Comparison of ENCODE assay signal across 35 mouse cellular contexts in genomic region chr6:34942446-34942845, GRCm38 (mm10). TPM values are rescaled to one million over a fixed set of nuclear protein-coding genes. Genes with fewer than 3 reads are reported as not detected.
DNase-seq lines count a peak whose midpoint lies in the region; ATAC-seq lines count a peak whose summit lies in the region.
"Had no signal": no experiment of that assay in that cellular context is flagged by ENCODE, and none has a peak within 500 bp of the region (broad histone marks: within the 10 kb centered on the region; RNA-seq: fewer than 3 reads in every experiment).

No protein-coding gene starts in this region.

- H3K36me3 ChIP-seq in midbrain, embryonic 11.5 days (ENCODE audit: control insufficient read depth, insufficient read depth, low read length) = no peaks in the 10 kb centered on the region
- no peaks in the 10 kb centered on the region for H3K36me3 ChIP-seq in midbrain, embryonic 16.5 days (ENCODE audit: control insufficient read depth, insufficient read depth, low read length)
- no peaks in the 10 kb centered on the region for H3K36me3 ChIP-seq in kidney, embryonic 15.5 days
- H3K36me3 ChIP-seq: embryonic facial prominence, embryonic 10.5 days; embryonic facial prominence, embryonic 13.5 days; forebrain, embryonic 12.5 days; forebrain, embryonic 15.5 days; G1E; hindbrain, embryonic 13.5 days had no signal

- DNase-seq in midbrain, embryonic 11.5 days (ENCODE audit: low spot score, missing footprints) = peak; percentile 28
- DNase-seq in thymus, postnatal 0 days (ENCODE audit: low spot score) = peak; percentile 86
- DNase-seq in thymus, postnatal 25 days = peak; percentile 77
- no peak for DNase-seq in left cerebral cortex, postnatal 36 days (ENCODE audit: low spot score in 2 of 2)
- no peak for DNase-seq in kidney, adult 8-10 months
- no peak for DNase-seq in heart, adult 11 months
- DNase-seq: adrenal gland, adult 2 months; adrenal gland, postnatal 14 days; cerebellum, adult 11-12 months; cerebellum, adult 8-10 months; cerebellum, postnatal 10 days; cerebellum, postnatal 36 days; embryo, embryonic 11 days; gastrocnemius, postnatal 25 days; heart, adult 2 months had no signal

- no peak overlapping the region for H3K4me3 ChIP-seq in midbrain, embryonic 11.5 days (ENCODE audit: low read depth, low read length)
- no peak overlapping the region for H3K4me3 ChIP-seq in midbrain, embryonic 16.5 days (ENCODE audit: low read depth, low read length)
- no peak overlapping the region for H3K4me3 ChIP-seq in kidney, embryonic 15.5 days (replicated peaks)
- H3K4me3 ChIP-seq: embryonic facial prominence, embryonic 10.5 days; embryonic facial prominence, embryonic 13.5 days; erythroblast, embryonic 14.5 days; forebrain, embryonic 12.5 days; forebrain, embryonic 15.5 days; heart, adult 2 months; hindbrain, embryonic 13.5 days had no signal

- no peak overlapping the region for H3K27ac ChIP-seq in midbrain, embryonic 11.5 days (ENCODE audit: low read depth, low read length)
- H3K27ac ChIP-seq in midbrain, embryonic 16.5 days (ENCODE audit: low read length) = no peak overlapping the region
- no peak overlapping the region for H3K27ac ChIP-seq in kidney, embryonic 15.5 days
- H3K27ac ChIP-seq: embryonic facial prominence, embryonic 10.5 days; embryonic facial prominence, embryonic 13.5 days; forebrain, embryonic 12.5 days; forebrain, embryonic 15.5 days; heart, adult 2 months; hindbrain, embryonic 13.5 days had no signal

- no peaks in the 10 kb centered on the region for H3K4me1 ChIP-seq in midbrain, embryonic 11.5 days (ENCODE audit: control insufficient read depth, insufficient read depth, low read length)
- no peaks in the 10 kb centered on the region for H3K4me1 ChIP-seq in midbrain, embryonic 16.5 days (ENCODE audit: control insufficient read depth, insufficient read depth, low read length)
- H3K4me1 ChIP-seq in kidney, embryonic 15.5 days = peaks cover 7% of the 10 kb centered on the region; the same call in 1 of the 2 replicates
- H3K4me1 ChIP-seq: forebrain, embryonic 12.5 days; forebrain, embryonic 15.5 days; hindbrain, embryonic 13.5 days had no signal

- WGBS in midbrain, embryonic 11.5 days = 91% methylated on average over 9 of the region's 9 CpGs
- 87% methylated on average over 8 of the region's 9 CpGs for WGBS in midbrain, embryonic 16.5 days
- 84% methylated on average over 9 of the region's 9 CpGs for WGBS in kidney, embryonic 15.5 days

- intact Hi-C loops in left cerebral cortex, postnatal 36 days (cut with DNase I) = no loop called here

- no peak for ATAC-seq in midbrain, embryonic 11.5 days (ENCODE audit: low FRiP score)
- no peak for ATAC-seq in midbrain, embryonic 16.5 days
- ATAC-seq in kidney, embryonic 15.5 days (replicated peaks; ENCODE audit: low FRiP score) = no peak
- ATAC-seq: forebrain, embryonic 15.5 days; hindbrain, embryonic 16.5 days; Patski had no signal

- no peaks in the 10 kb centered on the region for H3K27me3 ChIP-seq in midbrain, embryonic 11.5 days (ENCODE audit: control insufficient read depth, insufficient read depth, low read length)
- H3K27me3 ChIP-seq in midbrain, embryonic 16.5 days (ENCODE audit: control insufficient read depth, insufficient read depth, low read depth, low read length) = no peaks in the 10 kb centered on the region
- H3K27me3 ChIP-seq in kidney, embryonic 15.5 days = no peaks in the 10 kb centered on the region
- H3K27me3 ChIP-seq: embryonic facial prominence, embryonic 13.5 days; forebrain, embryonic 12.5 days; forebrain, embryonic 15.5 days; hindbrain, embryonic 13.5 days had no signal

- H3K4me2 ChIP-seq in midbrain, embryonic 11.5 days = no peak overlapping the region
- no peak overlapping the region for H3K4me2 ChIP-seq in midbrain, embryonic 16.5 days (ENCODE audit: low read length)
- no peak overlapping the region for H3K4me2 ChIP-seq in kidney, embryonic 15.5 days
- H3K4me2 ChIP-seq: embryonic facial prominence, embryonic 13.5 days; forebrain, embryonic 12.5 days; forebrain, embryonic 15.5 days; heart, embryonic 11.5 days; hindbrain, embryonic 13.5 days had no signal

- H3K9me3 ChIP-seq in midbrain, embryonic 11.5 days (ENCODE audit: control insufficient read depth, low read length) = no peaks in the 10 kb centered on the region
- H3K9me3 ChIP-seq in midbrain, embryonic 16.5 days (replicated peaks; ENCODE audit: control insufficient read depth, low read length, poor library complexity, severe bottlenecking) = no peaks in the 10 kb centered on the region
- H3K9me3 ChIP-seq in kidney, embryonic 15.5 days (replicated peaks) = 0 out of 2 replicates have a peak, but pooled peaks cover 3% of the 10 kb centered on the region
- H3K9me3 ChIP-seq: embryonic facial prominence, embryonic 10.5 days; embryonic facial prominence, embryonic 13.5 days; forebrain, embryonic 12.5 days; forebrain, embryonic 15.5 days; G1E; hindbrain, embryonic 13.5 days had no signal

- H3K9ac ChIP-seq in midbrain, embryonic 11.5 days (ENCODE audit: low read length) = no peak overlapping the region
- H3K9ac ChIP-seq in midbrain, embryonic 16.5 days (ENCODE audit: low read depth, low read length) = no peak overlapping the region
- no peak overlapping the region for H3K9ac ChIP-seq in kidney, embryonic 15.5 days
- H3K9ac ChIP-seq: embryonic facial prominence, embryonic 13.5 days; forebrain, embryonic 12.5 days; forebrain, embryonic 15.5 days; hindbrain, embryonic 13.5 days had no signal

RNA-seq across cellular contexts. Expression of gene Stra8, which starts 22.5 kb away (rescaled TPM):
- not detected in 2 replicates for polyA plus RNA-seq in midbrain, embryonic 11.5 days (2014; fragmentation: Nextera tagmentation; extraction: Ambion mirVana)
- not detected in 2 replicates for polyA plus RNA-seq in midbrain, embryonic 16.5 days (2015; fragmentation: Nextera tagmentation; extraction: Ambion mirVana)
- 1.6 and 2.0 TPM in 2 replicates for polyA plus RNA-seq in thymus, postnatal 0 days (2015; fragmentation: Nextera tagmentation; extraction: Ambion mirVana)
- not detected for total RNA-seq in left cerebral cortex, postnatal 36 days (2021)
- polyA plus RNA-seq in kidney, embryonic 15.5 days (2015; fragmentation: Nextera tagmentation; extraction: Ambion mirVana) = not detected in 2 replicates
- total RNA-seq: adrenal gland, adult 2 months; adrenal gland, postnatal 14 days; gastrocnemius, adult 8-10 months; gastrocnemius, postnatal 25 days; heart, adult 2 months; heart, postnatal 25 days; hematopoietic stem cell, adult 5-6 weeks had no signal
- polyA plus RNA-seq: adrenal gland, adult 2 months; brain, embryonic 14.5 days; cortical plate, adult 2 months; embryonic facial prominence, embryonic 13.5 days; erythroblast, embryonic 14.5 days; forebrain, embryonic 12.5 days; forebrain, embryonic 15.5 days; G1E; gonadal fat pad, adult 2 months; heart, adult 2 months; heart, embryonic 11.5 days; heart, embryonic 14.5 days; heart, postnatal 0 days; hindbrain, embryonic 13.5 days; hindbrain, embryonic 16.5 days; Patski had no signal

RNA-seq across cellular contexts. Expression of gene Wdr91, which starts 31.8 kb away (rescaled TPM):
- 9.8 and 10.4 TPM in 2 replicates for polyA plus RNA-seq in midbrain, embryonic 11.5 days (2014; fragmentation: Nextera tagmentation; extraction: Ambion mirVana)
- 15.5 and 15.6 TPM in 2 replicates for polyA plus RNA-seq in midbrain, embryonic 16.5 days (2015; fragmentation: Nextera tagmentation; extraction: Ambion mirVana)
- polyA plus RNA-seq in thymus, postnatal 0 days (2015; fragmentation: Nextera tagmentation; extraction: Ambion mirVana) = 15.4 and 17.6 TPM in 2 replicates
- total RNA-seq in left cerebral cortex, postnatal 36 days (2021) = 10 to 100 TPM; 33.4 to 34.6 TPM
- 9.9 and 11.8 TPM in 2 replicates for polyA plus RNA-seq in kidney, embryonic 15.5 days (2015; fragmentation: Nextera tagmentation; extraction: Ambion mirVana)

RNA-seq across cellular contexts. Expression of gene Slc23a4, which starts 45.8 kb away (rescaled TPM):
- 0.34 and 0.36 TPM in 2 replicates for polyA plus RNA-seq in midbrain, embryonic 11.5 days (2014; fragmentation: Nextera tagmentation; extraction: Ambion mirVana)
- polyA plus RNA-seq in midbrain, embryonic 16.5 days (2015; fragmentation: Nextera tagmentation; extraction: Ambion mirVana) = 0.85 and 0.92 TPM in 2 replicates
- 7.4 and 7.7 TPM in 2 replicates for polyA plus RNA-seq in thymus, postnatal 0 days (2015; fragmentation: Nextera tagmentation; extraction: Ambion mirVana)
- total RNA-seq in left cerebral cortex, postnatal 36 days (2021) = 1 to 10 TPM; 1.1 to 1.3 TPM
- 0.25 and 0.26 TPM in 2 replicates for polyA plus RNA-seq in kidney, embryonic 15.5 days (2015; fragmentation: Nextera tagmentation; extraction: Ambion mirVana)
- total RNA-seq: gastrocnemius, adult 8-10 months had no signal
- polyA plus RNA-seq: erythroblast, embryonic 14.5 days had no signal

Comparison
In these comparisons a context has a peak if more than half of its experiments do, and no peak if none do; other contexts are left out.
1. DNase-seq: peak in midbrain, embryonic 11.5 days (single experiment), thymus, postnatal 0 days (single experiment) and thymus, postnatal 25 days (single experiment); none in left cerebral cortex, postnatal 36 days (0 of 2), kidney, adult 8-10 months (0 of 2) and heart, adult 11 months (single experiment).